Mouse (Mus musculus): ENCODE data around the gene Bicra. TPM values are rescaled to one million over a fixed set of nuclear protein-coding genes. Genes with fewer than 3 reads are reported as not detected.
A peak's percentile ranks its signal among the peaks of the same experiment; 100 is the strongest.

The Bicra gene
- polyA plus RNA-seq (2015; fragmentation: Nextera tagmentation; extraction: Ambion mirVana): 9.5 and 10.4 TPM in 2 replicates

- no peaks in the 10 kb centered on the region for H3K36me3 ChIP-seq
- H3K4me3 ChIP-seq: peak within 1 kb of the TSS; percentile 84
- H3K27me3 ChIP-seq: no peaks in the 10 kb centered on the region
- peaks cover 58% of the 10 kb centered on the region for H3K4me1 ChIP-seq
- H3K27ac ChIP-seq: peak within 1 kb of the TSS; percentile 99
- peak within 1 kb of the TSS; percentile 79 for H3K4me2 ChIP-seq
- WGBS: under 1% methylated on average over 59 of the region's 69 CpGs
- peak within 1 kb of the TSS; percentile 99 for H3K9ac ChIP-seq
- peak; percentile 29; the same call in 1 of the 2 replicates for ATAC-seq (ENCODE audit: insufficient number of reproducible peaks, insufficient read depth, low FRiP score, low TSS enrichment, low read depth)
- H3K9me3 ChIP-seq: no peaks in the 10 kb centered on the region
These were observed at the start of gene Bicra for GRCm38 (mm10) chr7:16047338-16048146. Bicra (minus strand) TSS chr7:16047921.

GRCm38 (mm10) chr7:16094592-16094991 lies 46.9 kb upstream of the Bicra start:
- Histone ChIP-seq H3K4me3 (no peak overlapping the region), H3K4me2 (no peak overlapping the region), H3K27me3 (0 out of 2 replicates have a peak, but pooled peaks cover 6% of the 10 kb centered on the region), H3K9ac (no peak overlapping the region), H3K4me1 (peaks cover 9% of the 10 kb centered on the region), H3K36me3 (no peaks in the 10 kb centered on the region), H3K27ac (no peak overlapping the region), H3K9me3 (no peaks in the 10 kb centered on the region)
- ATAC-seq (ENCODE audit: insufficient number of reproducible peaks, insufficient read depth, low FRiP score, low TSS enrichment, low read depth): no peak
- 72% methylated on average over 3 of the region's 3 CpGs for WGBS

DNA sequence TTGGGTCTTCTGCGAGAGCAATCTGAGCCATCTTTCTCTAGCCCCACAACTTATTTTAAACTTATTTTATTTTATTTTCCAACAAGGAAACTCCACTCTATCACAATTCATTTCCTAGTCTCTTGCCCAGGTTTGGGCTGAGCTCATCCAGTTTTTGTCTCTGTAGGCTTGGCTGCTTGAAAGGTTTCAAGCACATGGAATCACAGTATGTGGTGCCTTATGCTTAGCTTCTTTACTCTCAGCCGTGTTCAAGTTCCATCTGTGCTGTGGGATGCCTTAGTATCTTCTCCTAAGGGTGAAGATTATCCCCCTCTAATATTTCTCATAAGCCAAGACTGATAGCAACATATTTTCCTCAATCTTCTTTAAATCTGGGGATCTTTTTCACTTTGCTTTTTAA lies 39.9 kb upstream of the Bicra start:
- H3K4me1 ChIP-seq: no peaks in the 10 kb centered on the region
- H3K9me3 ChIP-seq: no peaks in the 10 kb centered on the region
- H3K36me3 ChIP-seq: no peaks in the 10 kb centered on the region
- H3K27ac ChIP-seq: no peak overlapping the region
- H3K27me3 ChIP-seq: 0 out of 2 replicates have a peak, but pooled peaks cover 6% of the 10 kb centered on the region
- H3K4me2 ChIP-seq: no peak overlapping the region
- 77% methylated on average over 2 of the region's 2 CpGs for WGBS
- H3K9ac ChIP-seq: no peak overlapping the region
- H3K4me3 ChIP-seq: no peak overlapping the region
- ATAC-seq (ENCODE audit: insufficient number of reproducible peaks, insufficient read depth, low FRiP score, low TSS enrichment, low read depth): no peak

GRCm38 (mm10) chr7:16083361-16083760 lies 35.6 kb upstream of the Bicra start:
- no peaks in the 10 kb centered on the region for H3K27me3 ChIP-seq
- ATAC-seq (ENCODE audit: insufficient number of reproducible peaks, insufficient read depth, low FRiP score, low TSS enrichment, low read depth): no peak
- no peaks in the 10 kb centered on the region for H3K4me1 ChIP-seq

GRCm38 (mm10) chr7:16080581-16080980 lies 32.9 kb upstream of the Bicra start:
- no peaks in the 10 kb centered on the region for H3K9me3 ChIP-seq
- ATAC-seq (ENCODE audit: insufficient number of reproducible peaks, insufficient read depth, low FRiP score, low TSS enrichment, low read depth): no peak
- H3K27ac ChIP-seq: no peak overlapping the region
- H3K27me3 ChIP-seq: no peaks in the 10 kb centered on the region
- no peak overlapping the region for H3K4me3 ChIP-seq
- no peak overlapping the region for H3K4me2 ChIP-seq
- H3K9ac ChIP-seq: no peak overlapping the region
- H3K36me3 ChIP-seq: no peaks in the 10 kb centered on the region
- 64% methylated on average over 4 of the region's 4 CpGs for WGBS
- H3K4me1 ChIP-seq: no peaks in the 10 kb centered on the region

More at GRCm38 (mm10) chr7:16083361-16083760, 35.6 kb upstream of the Bicra start:
- Histone ChIP-seq H3K36me3 (no peaks in the 10 kb centered on the region), H3K4me2 (no peak overlapping the region), H3K9me3 (no peaks in the 10 kb centered on the region), H3K9ac (no peak overlapping the region), H3K27ac (no peak overlapping the region), H3K4me3 (no peak overlapping the region)
- WGBS: 52% methylated on average over 4 of the region's 4 CpGs

DNA sequence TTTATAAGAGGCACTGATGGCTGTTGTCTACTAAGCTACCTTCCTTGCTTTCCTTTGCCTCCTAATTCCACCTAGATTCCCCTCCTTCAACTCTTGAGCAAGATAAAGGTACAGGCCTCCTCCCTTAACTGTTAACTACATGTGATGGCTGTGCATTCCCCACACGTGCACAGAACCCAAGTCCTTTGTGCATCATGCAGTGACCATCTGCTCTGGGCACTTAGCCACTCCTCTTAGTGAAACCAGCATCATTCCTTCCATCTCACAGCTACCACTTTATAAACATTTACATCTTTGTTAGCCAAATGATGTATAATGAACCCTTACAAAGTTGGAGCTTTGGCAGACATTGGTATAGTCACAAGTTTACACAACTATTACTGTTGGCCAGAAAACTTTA lies 32.2 kb upstream of the Bicra start:
- H3K27ac ChIP-seq: no peak overlapping the region
- WGBS: 75% methylated on average over 1 of the region's 1 CpGs
- H3K27me3 ChIP-seq: no peaks in the 10 kb centered on the region
- no peak overlapping the region for H3K9ac ChIP-seq
- H3K4me2 ChIP-seq: no peak overlapping the region
- H3K9me3 ChIP-seq: no peaks in the 10 kb centered on the region
- no peak for ATAC-seq (ENCODE audit: insufficient number of reproducible peaks, insufficient read depth, low FRiP score, low TSS enrichment, low read depth)
- no peaks in the 10 kb centered on the region for H3K4me1 ChIP-seq
- no peak overlapping the region for H3K4me3 ChIP-seq
- no peaks in the 10 kb centered on the region for H3K36me3 ChIP-seq

GRCm38 (mm10) chr7:16071906-16072305 lies 24.2 kb upstream of the Bicra start:
- no peak for ATAC-seq (ENCODE audit: insufficient number of reproducible peaks, insufficient read depth, low FRiP score, low TSS enrichment, low read depth)
- 79% methylated on average over 6 of the region's 6 CpGs for WGBS
- Histone ChIP-seq H3K27me3 (no peaks in the 10 kb centered on the region), H3K4me2 (no peak overlapping the region), H3K36me3 (no peaks in the 10 kb centered on the region), H3K4me1 (no peaks in the 10 kb centered on the region), H3K9ac (no peak overlapping the region), H3K4me3 (no peak overlapping the region), H3K9me3 (no peaks in the 10 kb centered on the region), H3K27ac (no peak overlapping the region)

GRCm38 (mm10) chr7:16070846-16071245 lies 23.1 kb upstream of the Bicra start:
- Histone ChIP-seq H3K27me3 (no peaks in the 10 kb centered on the region), H3K9ac (no peak overlapping the region), H3K9me3 (no peaks in the 10 kb centered on the region), H3K36me3 (no peaks in the 10 kb centered on the region), H3K27ac (no peak overlapping the region), H3K4me2 (no peak overlapping the region), H3K4me1 (no peaks in the 10 kb centered on the region), H3K4me3 (no peak overlapping the region)
- ATAC-seq (ENCODE audit: insufficient number of reproducible peaks, insufficient read depth, low FRiP score, low TSS enrichment, low read depth): no peak

DNA sequence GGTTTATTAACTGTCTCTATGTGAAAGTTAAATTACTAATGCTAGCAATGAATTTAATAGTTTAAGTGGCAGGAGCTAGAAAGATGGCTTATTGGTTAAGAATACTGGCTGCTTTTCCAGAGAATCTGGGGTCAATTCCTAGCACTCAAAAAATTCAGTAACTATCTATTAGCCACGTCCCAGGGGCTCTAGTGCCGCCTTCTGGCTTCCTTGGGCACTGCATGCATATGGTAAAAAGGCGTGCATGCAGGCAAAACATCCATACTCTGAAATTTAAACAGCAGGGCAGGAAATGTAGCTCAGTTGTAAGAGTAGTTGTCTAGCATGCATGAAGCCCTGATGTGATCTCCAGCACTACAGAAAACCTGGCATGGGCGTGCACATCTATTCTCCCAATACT lies 15.8 kb upstream of the Bicra start:
- Histone ChIP-seq H3K9ac (no peak overlapping the region), H3K36me3 (no peaks in the 10 kb centered on the region), H3K4me3 (no peak overlapping the region), H3K27me3 (peaks cover 35% of the 10 kb centered on the region), H3K27ac (no peak overlapping the region), H3K4me1 (peaks cover 3% of the 10 kb centered on the region; the same call in 1 of the 2 replicates), H3K9me3 (peaks cover 8% of the 10 kb centered on the region; the same call in 1 of the 2 replicates), H3K4me2 (no peak overlapping the region)
- 28% methylated on average over 4 of the region's 4 CpGs for WGBS
- ATAC-seq (ENCODE audit: insufficient number of reproducible peaks, insufficient read depth, low FRiP score, low TSS enrichment, low read depth): no peak

GRCm38 (mm10) chr7:16062099-16062420 lies 14.3 kb upstream of the Bicra start:
- no peak overlapping the region for H3K9ac ChIP-seq
- H3K27ac ChIP-seq: no peak overlapping the region
- peaks cover 3% of the 10 kb centered on the region; the same call in 1 of the 2 replicates for H3K4me1 ChIP-seq
- H3K4me2 ChIP-seq: no peak overlapping the region
- H3K4me3 ChIP-seq: no peak overlapping the region
- no peaks in the 10 kb centered on the region for H3K36me3 ChIP-seq
- 68% methylated on average over 15 of the region's 15 CpGs for WGBS
- ATAC-seq (ENCODE audit: insufficient number of reproducible peaks, insufficient read depth, low FRiP score, low TSS enrichment, low read depth): no peak
- H3K27me3 ChIP-seq: peaks cover 35% of the 10 kb centered on the region
- peaks cover 10% of the 10 kb centered on the region; the same call in 1 of the 2 replicates for H3K9me3 ChIP-seq

- WGBS: 51% methylated on average over 73 of the region's 80 CpGs
- Histone ChIP-seq H3K27me3 (peaks cover 35% of the 10 kb centered on the region), H3K9me3 (peaks cover 10% of the 10 kb centered on the region; the same call in 1 of the 2 replicates), H3K4me2 (peak within 1 kb of the TSS; percentile 45), H3K9ac (no peak within 1 kb of the TSS), H3K4me3 (peak within 1 kb of the TSS; percentile 19), H3K4me1 (peaks cover 3% of the 10 kb centered on the region; the same call in 1 of the 2 replicates), H3K27ac (no peak within 1 kb of the TSS), H3K36me3 (no peaks in the 10 kb centered on the region)
- no peak for ATAC-seq (ENCODE audit: insufficient number of reproducible peaks, insufficient read depth, low FRiP score, low TSS enrichment, low read depth)
These were observed 13.7 kb upstream of the Bicra start, which contains the start of gene Zfp541 for GRCm38 (mm10) chr7:16061219-16062098. Zfp541 (plus strand) TSS chr7:16061814.
